Mouse (Mus musculus) ES-E14 (cell line): ENCODE data around the gene Btbd11. TPM values are rescaled to one million over a fixed set of nuclear protein-coding genes. Genes with fewer than 3 reads are reported as not detected.

ENCODE experiments used
- DNase-seq: peaks from one replicate; pipeline ENCODE4 v3.0.0-alpha.2; 2013; ENCODE audit warnings: low read depth, low spot score
- H3K27ac ChIP-seq: 2 replicates; pipeline ENCODE4 v1.5.1; 2012; ENCODE audit warnings: low read depth, mild to moderate bottlenecking, low read length, moderate library complexity, mixed read lengths; ENCODE audit not compliant: poor library complexity, insufficient read depth, severe bottlenecking
- H3K36me3 ChIP-seq: 2 replicates; pipeline ENCODE4 v1.6.1; 2012; ENCODE audit warnings: mild to moderate bottlenecking, low read length, moderate library complexity, mixed read lengths; ENCODE audit not compliant: control insufficient read depth, poor library complexity, insufficient read depth, severe bottlenecking
- H3K4me1 ChIP-seq, 2 experiments: fragments of 150-350 bp in 1 of 2; sonication (generic) in 1 of 2; 2 replicates each; pipeline ENCODE4 v1.6.1; 2012; ENCODE audit warnings: low read length in 2 of 2, mild to moderate bottlenecking in 1 of 2, mixed read lengths in 1 of 2; ENCODE audit not compliant: control insufficient read depth in 2 of 2, insufficient read depth in 2 of 2, poor library complexity in 1 of 2
- H3K4me3 ChIP-seq, 2 experiments: fragments of 150-350 bp in 1 of 2; sonication (generic) in 1 of 2; 2 replicates each; pipeline ENCODE4 v1.5.1; 2012; ENCODE audit warnings: low read length in 2 of 2, low read depth in 1 of 2, mild to moderate bottlenecking in 1 of 2, mixed read lengths in 1 of 2; ENCODE audit not compliant: insufficient read depth in 1 of 2, poor library complexity in 1 of 2, severe bottlenecking in 1 of 2
- H3K9ac ChIP-seq: 2 replicates; pipeline ENCODE4 v1.6.1; 2012; ENCODE audit warnings: low read depth, mild to moderate bottlenecking, low read length, mixed read lengths; ENCODE audit not compliant: poor library complexity, insufficient read depth, severe bottlenecking
- H3K9me3 ChIP-seq: fragments of 150-350 bp; sonication (generic); 2 replicates; pipeline ENCODE4 v1.6.1; 2012; ENCODE audit warnings: low read depth, mild to moderate bottlenecking, low read length; ENCODE audit not compliant: control insufficient read depth, insufficient read depth
- CHD2 ChIP-seq: IDR thresholded peaks from 2 replicates; pipeline ENCODE4 v1.6.1; 2014; ENCODE audit warnings: mild to moderate bottlenecking, low read depth, low read length, inconsistent platforms
- HCFC1 ChIP-seq: IDR thresholded peaks from 2 replicates; pipeline ENCODE4 v1.6.1; 2012; ENCODE audit warnings: low read length, inconsistent platforms, borderline replicate concordance; ENCODE audit not compliant: insufficient read depth
- MAFK ChIP-seq: IDR thresholded peaks from 2 replicates; pipeline ENCODE4 v1.6.1; 2014; ENCODE audit warnings: mild to moderate bottlenecking, low read depth, low read length, inconsistent platforms; ENCODE audit not compliant: insufficient read depth
- ZC3H11A ChIP-seq: IDR thresholded peaks from 2 replicates; pipeline ENCODE4 v1.6.1; 2012; ENCODE audit warnings: low read depth, mild to moderate bottlenecking, inconsistent platforms, low read length, borderline replicate concordance
- ZNF384 ChIP-seq: IDR thresholded peaks from 2 replicates; pipeline ENCODE4 v1.6.1; 2012; ENCODE audit warnings: low read depth, low read length, inconsistent platforms
- in situ Hi-C, 2 experiments: fragments of 600-800 bp; cut with MboI; formaldehyde crosslinking; loops; one replicate each; pipeline ENCODE4 v1.15.1; 2025; ENCODE audit warnings: low sequenced_read_pairs in 2 of 2, inconsistent platforms in 1 of 2; ENCODE audit not compliant: unreplicated experiment in 2 of 2
- total RNA-seq: library from RNA; depleted of rRNA; stranded (reverse); fragments of 300-350 nt; gene quantifications from 2 replicates; pipeline ENCODE4 v1.2.3, GENCODE M21; 2012

Btbd11 gene
- total RNA-seq, 1 experiment = 9.9 TPM

- Histone ChIP-seq H3K27ac (no peak overlapping the region), H3K36me3 (no peaks in the 10 kb centered on the region), H3K4me1 (peaks cover 3 to 14% of the 10 kb centered on the region in 2 experiments; a peak in 3 of 4 replicates), H3K9ac (no peak overlapping the region), H3K4me3 (no peak overlapping the region), H3K9me3 (no peaks in the 10 kb centered on the region)
- DNase-seq = no peak
- TF ChIP-seq MAFK (no peak), ZNF384 (no peak), CHD2 (no peak)
- in situ Hi-C loops = no loop called here
Measured at GRCm38 (mm10) chr10:85482480-85482879, 95.9 kb downstream of the Btbd11 start.

GRCm38 (mm10) chr10:85486456-85486855 is 99.8 kb downstream of the Btbd11 start:
- no peak for TF ChIP-seq CHD2
- no peak for TF ChIP-seq HCFC1
- no peak for TF ChIP-seq ZC3H11A
- no peak for TF ChIP-seq MAFK
- TF ChIP-seq ZNF384 = no peak
- peaks cover 3 to 11% of the 10 kb centered on the region in 2 experiments; a peak in 3 of 4 replicates for H3K4me1 ChIP-seq
- no peak overlapping the region for H3K9ac ChIP-seq
- H3K27ac ChIP-seq = no peak overlapping the region
- in situ Hi-C loops = no loop called here
- H3K36me3 ChIP-seq = no peaks in the 10 kb centered on the region
- DNase-seq = no peak
- H3K4me3 ChIP-seq = no peak overlapping the region
- H3K9me3 ChIP-seq = no peaks in the 10 kb centered on the region

- TF ChIP-seq CHD2 (no peak), ZNF384 (no peak), MAFK (no peak), ZC3H11A (no peak), HCFC1 (no peak)
- no peaks in the 10 kb centered on the region for H3K9me3 ChIP-seq
- DNase-seq = no peak
Measured at GRCm38 (mm10) chr10:85492583-85492982, 106.0 kb downstream of the Btbd11 start.

GRCm38 (mm10) chr10:85496358-85496757 is 109.7 kb downstream of the Btbd11 start:
- H3K4me3 ChIP-seq = no peak overlapping the region
- H3K36me3 ChIP-seq = no peaks in the 10 kb centered on the region
- TF ChIP-seq HCFC1 (no peak), CHD2 (no peak), MAFK (no peak), ZC3H11A (no peak), ZNF384 (no peak)
- no peak overlapping the region for H3K27ac ChIP-seq
- peaks cover 0 to 2% of the 10 kb centered on the region in 2 experiments; a peak in 1 of 4 replicates for H3K4me1 ChIP-seq
- H3K9ac ChIP-seq = no peak overlapping the region
- in situ Hi-C loops = no loop called here
- H3K9me3 ChIP-seq = no peaks in the 10 kb centered on the region
- no peak for DNase-seq

More at GRCm38 (mm10) chr10:85492583-85492982, 106.0 kb downstream of the Btbd11 start:
- in situ Hi-C loops = no loop called here
- Histone ChIP-seq H3K9ac (no peak overlapping the region), H3K4me1 (peaks cover 0 to 2% of the 10 kb centered on the region in 2 experiments; a peak in 1 of 4 replicates), H3K27ac (no peak overlapping the region), H3K36me3 (no peaks in the 10 kb centered on the region), H3K4me3 (no peak overlapping the region)

- H3K27ac ChIP-seq = no peak overlapping the region
- in situ Hi-C loops = no loop called here
- no peak for DNase-seq
Measured at GRCm38 (mm10) chr10:85496981-85497380, 110.4 kb downstream of the Btbd11 start.

More at GRCm38 (mm10) chr10:85496981-85497380, 110.4 kb downstream of the Btbd11 start:
- Histone ChIP-seq H3K36me3 (no peaks in the 10 kb centered on the region), H3K9ac (no peak overlapping the region), H3K4me1 (peaks cover 1 to 2% of the 10 kb centered on the region in 2 experiments; a peak in 1 of 4 replicates), H3K4me3 (no peak overlapping the region), H3K9me3 (no peaks in the 10 kb centered on the region)
- TF ChIP-seq HCFC1 (no peak), ZC3H11A (no peak), ZNF384 (no peak), MAFK (no peak), CHD2 (no peak)
